Mouse (Mus musculus): ENCODE measurements around the gene Olfr1167.
"Not testable (repeated sequence)": the region's sequence is repeated elsewhere in the genome, so short reads cannot be mapped to it uniquely, and the experiment has no call there.

Olfr1167 gene

GRCm38 (mm10) chr2:88155093-88155492 lies at the start of gene Olfr1167:
TSS of gene Olfr1167 (minus strand) at chr2:88155193.
- DNase-seq (ENCODE audit: low spot score in 2 of 2), result not testable (repeated sequence)

GRCm38 (mm10) chr2:88181580-88181979 lies 26.6 kb upstream of the Olfr1167 start, which contains the start of gene Olfr1168:
TSS of gene Olfr1168 (plus strand) at chr2:88181880.
- DNase-seq (ENCODE audit: low spot score in 2 of 2), result no peak

GRCm38 (mm10) chr2:88128172-88128571 lies 26.8 kb downstream of the Olfr1167 start, which contains the start of gene Olfr1166:
TSS of gene Olfr1166 (minus strand) at chr2:88128272.
- DNase-seq (ENCODE audit: low spot score in 2 of 2), result no peak

All from natural killer cell, adult 2 months (primary cell).